Mouse (Mus musculus): ENCODE results near the gene Tpra1. TPM values are rescaled to one million over a fixed set of nuclear protein-coding genes. Genes with fewer than 3 reads are reported as not detected.

Gene Tpra1
- polyA plus RNA-seq, 1 experiment from 2014 or later, result 45.8 TPM

- H3K4me2 ChIP-seq (replicated peaks), result peak overlapping the region; percentile 81
- DNase-seq (ENCODE audit: low spot score) (no peak), ATAC-seq (ENCODE audit: low FRiP score) (no peak)
- H3K27ac ChIP-seq, result peak overlapping the region; percentile 33
- no peaks in the 10 kb centered on the region for H3K9me3 ChIP-seq (ENCODE audit: control insufficient read depth, low read length)
- H3K36me3 ChIP-seq (replicated peaks; ENCODE audit: control insufficient read depth, insufficient read depth), result peaks cover 21% of the 10 kb centered on the region; the same call in 1 of the 2 replicates
- 34% methylated on average over 4 of the region's 4 CpGs for WGBS
- H3K9ac ChIP-seq, result no peak overlapping the region; the same call in 1 of the 2 replicates
- H3K4me1 ChIP-seq (replicated peaks; ENCODE audit: control insufficient read depth, insufficient read depth, low read length), result peaks cover 40% of the 10 kb centered on the region
- no peak overlapping the region for H3K4me3 ChIP-seq (replicated peaks; ENCODE audit: low read length)
- no peaks in the 10 kb centered on the region for H3K27me3 ChIP-seq (ENCODE audit: control insufficient read depth, insufficient read depth, low read length)
Observed at GRCm38 (mm10) chr6:88870594-88870993, 31.5 kb upstream of the Tpra1 start.

- no peaks in the 10 kb centered on the region for H3K27me3 ChIP-seq (ENCODE audit: control insufficient read depth, insufficient read depth, low read length)
- WGBS, result 14% methylated on average over 8 of the region's 8 CpGs
- peak overlapping the region; percentile 13; the same call in 1 of the 2 replicates for H3K4me3 ChIP-seq (replicated peaks; ENCODE audit: low read length)
- peak overlapping the region; percentile 78 for H3K27ac ChIP-seq
- H3K9me3 ChIP-seq (ENCODE audit: control insufficient read depth, low read length), result no peaks in the 10 kb centered on the region
- H3K36me3 ChIP-seq (replicated peaks; ENCODE audit: control insufficient read depth, insufficient read depth), result peaks cover 13% of the 10 kb centered on the region; the same call in 1 of the 2 replicates
- peak; percentile 79 for DNase-seq (ENCODE audit: low spot score)
- peak; percentile 12; the same call in 1 of the 2 replicates for ATAC-seq (ENCODE audit: low FRiP score)
- H3K4me2 ChIP-seq (replicated peaks), result peak overlapping the region; percentile 81
- peak overlapping the region; percentile 10 for H3K9ac ChIP-seq
- H3K4me1 ChIP-seq (replicated peaks; ENCODE audit: control insufficient read depth, insufficient read depth, low read length), result peaks cover 40% of the 10 kb centered on the region
Observed at GRCm38 (mm10) chr6:88871546-88871945, 30.5 kb upstream of the Tpra1 start.

- H3K4me1 ChIP-seq (replicated peaks; ENCODE audit: control insufficient read depth, insufficient read depth, low read length), result peaks cover 40% of the 10 kb centered on the region
- peak overlapping the region; percentile 98 for H3K9ac ChIP-seq
- peak overlapping the region; percentile 97 for H3K27ac ChIP-seq
- H3K36me3 ChIP-seq (replicated peaks; ENCODE audit: control insufficient read depth, insufficient read depth), result 0 out of 2 replicates have a peak, but pooled peaks cover 7% of the 10 kb centered on the region
- DNase-seq (ENCODE audit: low spot score), result no peak
- WGBS, result 8% methylated on average over 7 of the region's 7 CpGs
- H3K9me3 ChIP-seq (ENCODE audit: control insufficient read depth, low read length), result no peaks in the 10 kb centered on the region
- peak overlapping the region; percentile 98 for H3K4me3 ChIP-seq (replicated peaks; ENCODE audit: low read length)
- peak; percentile 21; the same call in 1 of the 2 replicates for ATAC-seq (ENCODE audit: low FRiP score)
- no peaks in the 10 kb centered on the region for H3K27me3 ChIP-seq (ENCODE audit: control insufficient read depth, insufficient read depth, low read length)
- peak overlapping the region; percentile 81 for H3K4me2 ChIP-seq (replicated peaks)
Observed at GRCm38 (mm10) chr6:88872811-88873210, 29.2 kb upstream of the Tpra1 start.

GRCm38 (mm10) chr6:88873965-88874867 is 27.8 kb upstream of the Tpra1 start:
- peak; percentile 51 for ATAC-seq (ENCODE audit: low FRiP score)
- Histone ChIP-seq H3K9ac (peak overlapping the region; percentile 98), H3K36me3 (replicated peaks; ENCODE audit: control insufficient read depth, insufficient read depth) (no peaks in the 10 kb centered on the region), H3K4me2 (replicated peaks) (peak overlapping the region; percentile 81), H3K4me3 (replicated peaks; ENCODE audit: low read length) (peak overlapping the region; percentile 98), H3K27me3 (ENCODE audit: control insufficient read depth, insufficient read depth, low read length) (no peaks in the 10 kb centered on the region), H3K27ac (peak overlapping the region; percentile 97), H3K4me1 (replicated peaks; ENCODE audit: control insufficient read depth, insufficient read depth, low read length) (peaks cover 40% of the 10 kb centered on the region), H3K9me3 (ENCODE audit: control insufficient read depth, low read length) (no peaks in the 10 kb centered on the region)
- WGBS, result 2% methylated on average over 73 of the region's 74 CpGs
- no peak for DNase-seq (ENCODE audit: low spot score)

GRCm38 (mm10) chr6:88874868-88875508 is 27.1 kb upstream of the Tpra1 start, which contains the start of gene Podxl2:
TSS of gene Podxl2 (minus strand) at chr6:88875044.
- H3K36me3 ChIP-seq (replicated peaks; ENCODE audit: control insufficient read depth, insufficient read depth), result no peaks in the 10 kb centered on the region
- peak within 1 kb of the TSS; percentile 97 for H3K27ac ChIP-seq
- H3K9ac ChIP-seq, result peak within 1 kb of the TSS; percentile 98
- H3K4me1 ChIP-seq (replicated peaks; ENCODE audit: control insufficient read depth, insufficient read depth, low read length), result peaks cover 34% of the 10 kb centered on the region
- peak within 1 kb of the TSS; percentile 81 for H3K4me2 ChIP-seq (replicated peaks)
- H3K4me3 ChIP-seq (replicated peaks; ENCODE audit: low read length), result peak within 1 kb of the TSS; percentile 98
- ATAC-seq (ENCODE audit: low FRiP score) (peak; percentile 71), DNase-seq (ENCODE audit: low spot score) (peak; percentile 90)
- H3K27me3 ChIP-seq (ENCODE audit: control insufficient read depth, insufficient read depth, low read length), result no peaks in the 10 kb centered on the region
- H3K9me3 ChIP-seq (ENCODE audit: control insufficient read depth, low read length), result no peaks in the 10 kb centered on the region
- 4% methylated on average over 59 of the region's 63 CpGs for WGBS

GRCm38 (mm10) chr6:88879471-88879870 is 22.6 kb upstream of the Tpra1 start:
- Histone ChIP-seq H3K27ac (no peak overlapping the region), H3K4me2 (replicated peaks) (no peak overlapping the region), H3K36me3 (replicated peaks; ENCODE audit: control insufficient read depth, insufficient read depth) (no peaks in the 10 kb centered on the region; the same call in 1 of the 2 replicates), H3K9me3 (ENCODE audit: control insufficient read depth, low read length) (no peaks in the 10 kb centered on the region), H3K4me1 (replicated peaks; ENCODE audit: control insufficient read depth, insufficient read depth, low read length) (no peaks in the 10 kb centered on the region), H3K4me3 (replicated peaks; ENCODE audit: low read length) (no peak overlapping the region), H3K27me3 (ENCODE audit: control insufficient read depth, insufficient read depth, low read length) (no peaks in the 10 kb centered on the region), H3K9ac (no peak overlapping the region)
- no peak for ATAC-seq (ENCODE audit: low FRiP score)
- no peak for DNase-seq (ENCODE audit: low spot score)
- WGBS, result 62% methylated on average over 4 of the region's 4 CpGs

GRCm38 (mm10) chr6:88881334-88881733 is 20.7 kb upstream of the Tpra1 start:
- no peak overlapping the region for H3K4me3 ChIP-seq (replicated peaks; ENCODE audit: low read length)
- 47% methylated on average over 7 of the region's 7 CpGs for WGBS
- 0 out of 2 replicates have a peak, but pooled peaks cover 2% of the 10 kb centered on the region for H3K4me1 ChIP-seq (replicated peaks; ENCODE audit: control insufficient read depth, insufficient read depth, low read length)
- H3K27me3 ChIP-seq (ENCODE audit: control insufficient read depth, insufficient read depth, low read length), result no peaks in the 10 kb centered on the region
- DNase-seq (ENCODE audit: low spot score), result no peak
- H3K36me3 ChIP-seq (replicated peaks; ENCODE audit: control insufficient read depth, insufficient read depth), result peaks cover 6% of the 10 kb centered on the region
- no peaks in the 10 kb centered on the region for H3K9me3 ChIP-seq (ENCODE audit: control insufficient read depth, low read length)
- H3K9ac ChIP-seq, result no peak overlapping the region
- H3K4me2 ChIP-seq (replicated peaks), result no peak overlapping the region
- ATAC-seq (ENCODE audit: low FRiP score), result no peak
- no peak overlapping the region for H3K27ac ChIP-seq

- no peaks in the 10 kb centered on the region for H3K27me3 ChIP-seq (ENCODE audit: control insufficient read depth, insufficient read depth, low read length)
- no peak for ATAC-seq (ENCODE audit: low FRiP score)
- H3K4me1 ChIP-seq (replicated peaks; ENCODE audit: control insufficient read depth, insufficient read depth, low read length), result 0 out of 2 replicates have a peak, but pooled peaks cover 5% of the 10 kb centered on the region
- WGBS, result 96% methylated on average over 10 of the region's 10 CpGs
- peaks cover 11% of the 10 kb centered on the region for H3K36me3 ChIP-seq (replicated peaks; ENCODE audit: control insufficient read depth, insufficient read depth)
- no peak overlapping the region for H3K9ac ChIP-seq
- no peaks in the 10 kb centered on the region for H3K9me3 ChIP-seq (ENCODE audit: control insufficient read depth, low read length)
- no peak overlapping the region for H3K27ac ChIP-seq
- no peak overlapping the region for H3K4me2 ChIP-seq (replicated peaks)
- no peak overlapping the region for H3K4me3 ChIP-seq (replicated peaks; ENCODE audit: low read length)
- DNase-seq (ENCODE audit: low spot score), result no peak
Observed at GRCm38 (mm10) chr6:88884195-88884594, 17.9 kb upstream of the Tpra1 start.

GRCm38 (mm10) chr6:88884690-88885089 is 17.4 kb upstream of the Tpra1 start:
- WGBS, result 94% methylated on average over 17 of the region's 17 CpGs
- H3K36me3 ChIP-seq (replicated peaks; ENCODE audit: control insufficient read depth, insufficient read depth), result peaks cover 14% of the 10 kb centered on the region
- H3K9ac ChIP-seq, result no peak overlapping the region
- H3K4me1 ChIP-seq (replicated peaks; ENCODE audit: control insufficient read depth, insufficient read depth, low read length), result 0 out of 2 replicates have a peak, but pooled peaks cover 5% of the 10 kb centered on the region
- H3K27me3 ChIP-seq (ENCODE audit: control insufficient read depth, insufficient read depth, low read length), result no peaks in the 10 kb centered on the region
- no peak for DNase-seq (ENCODE audit: low spot score)
- no peak overlapping the region for H3K4me3 ChIP-seq (replicated peaks; ENCODE audit: low read length)
- H3K4me2 ChIP-seq (replicated peaks), result no peak overlapping the region
- H3K27ac ChIP-seq, result no peak overlapping the region
- no peak for ATAC-seq (ENCODE audit: low FRiP score)
- H3K9me3 ChIP-seq (ENCODE audit: control insufficient read depth, low read length), result no peaks in the 10 kb centered on the region
